Mouse (Mus musculus): ENCODE measurements around the gene Cd3e. TPM values are rescaled to one million over a fixed set of nuclear protein-coding genes. Genes with fewer than 3 reads are reported as not detected.

Cd3e gene
- polyA plus RNA-seq, 1 experiment from 2014 or later, result not detected

DNA sequence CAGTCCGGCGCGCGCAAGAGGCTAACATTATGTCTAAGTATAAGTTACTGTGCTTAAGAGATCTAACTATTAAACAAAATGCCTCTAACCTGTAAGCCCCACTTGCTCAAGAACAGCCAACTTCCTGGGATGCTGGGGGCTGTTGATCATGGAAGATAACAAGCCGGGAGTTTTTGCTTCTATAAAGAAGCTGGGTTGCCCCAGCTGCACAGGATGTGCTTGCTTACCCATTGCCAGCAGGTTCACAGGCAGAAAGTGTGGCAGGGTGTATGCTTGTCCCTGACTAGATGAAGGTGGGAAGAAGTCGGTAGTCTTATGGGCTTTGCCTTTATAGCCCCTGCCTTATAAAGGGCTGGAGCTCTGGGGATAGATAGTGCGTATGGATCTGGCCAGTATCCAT lies 12.8 kb downstream of the Cd3e start:
- Histone ChIP-seq H3K36me3 (replicated peaks; ENCODE audit: control insufficient read depth, insufficient read depth, low read depth, low read length) (no peaks in the 10 kb centered on the region), H3K9ac (replicated peaks; ENCODE audit: low read length) (no peak overlapping the region), H3K27me3 (ENCODE audit: control insufficient read depth, insufficient read depth, low read length) (no peaks in the 10 kb centered on the region), H3K4me1 (ENCODE audit: control insufficient read depth, insufficient read depth, low read length) (no peaks in the 10 kb centered on the region), H3K9me3 (replicated peaks; ENCODE audit: control insufficient read depth, low read length) (no peaks in the 10 kb centered on the region), H3K4me3 (ENCODE audit: low read depth, low read length) (no peak overlapping the region), H3K4me2 (ENCODE audit: low read depth, low read length) (no peak overlapping the region), H3K27ac (replicated peaks; ENCODE audit: low read depth, low read length) (no peak overlapping the region)
- DNase-seq (ENCODE audit: low spot score) (no peak), ATAC-seq (replicated peaks; ENCODE audit: insufficient number of reproducible peaks, low FRiP score, low TSS enrichment, low read depth) (no peak)
- WGBS, result 90% methylated on average over 7 of the region's 7 CpGs

DNA sequence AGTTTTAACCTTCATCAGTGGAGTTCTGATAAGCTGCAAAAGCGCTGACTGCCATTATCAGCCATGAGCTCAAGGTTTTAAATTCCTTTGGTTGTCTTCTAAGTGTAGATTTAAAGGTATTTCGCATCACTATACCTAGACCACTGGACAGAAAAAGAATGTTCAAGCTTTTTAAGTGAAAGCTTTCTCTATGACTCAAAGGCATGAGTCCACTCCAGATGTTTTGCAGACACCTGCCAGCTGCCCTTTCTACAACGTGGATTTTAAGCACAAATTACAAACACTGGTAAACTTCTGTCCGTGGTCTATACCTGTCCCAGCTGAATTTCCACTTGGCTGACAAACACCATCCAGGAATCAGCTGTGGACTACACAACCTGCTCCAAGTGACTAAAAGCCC lies 14.5 kb downstream of the Cd3e start:
- no peaks in the 10 kb centered on the region for H3K36me3 ChIP-seq (replicated peaks; ENCODE audit: control insufficient read depth, insufficient read depth, low read depth, low read length)
- 74% methylated on average over 4 of the region's 4 CpGs for WGBS
- no peak for ATAC-seq (replicated peaks; ENCODE audit: insufficient number of reproducible peaks, low FRiP score, low TSS enrichment, low read depth)

DNA sequence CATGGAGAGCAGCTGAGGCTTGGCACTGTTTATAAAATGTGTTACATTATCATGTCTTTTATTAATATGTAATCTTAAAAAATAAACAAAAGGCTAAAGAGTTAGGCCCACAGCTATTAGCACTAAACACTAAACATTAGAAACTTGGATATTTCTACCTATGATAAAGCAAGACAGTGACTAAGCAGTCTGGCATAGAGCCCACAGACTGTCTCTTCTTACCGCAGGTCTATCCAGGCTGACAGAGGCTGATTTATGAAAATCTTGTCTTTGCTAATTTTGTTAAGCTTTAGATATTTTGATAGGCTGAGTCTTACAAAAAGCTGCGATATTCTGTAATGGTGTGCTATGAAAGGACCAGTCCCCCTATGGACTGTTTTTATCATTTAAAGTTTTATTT lies 16.2 kb downstream of the Cd3e start:
- DNase-seq (ENCODE audit: low spot score), result no peak
- Histone ChIP-seq H3K27ac (replicated peaks; ENCODE audit: low read depth, low read length) (no peak overlapping the region), H3K36me3 (replicated peaks; ENCODE audit: control insufficient read depth, insufficient read depth, low read depth, low read length) (no peaks in the 10 kb centered on the region), H3K4me2 (ENCODE audit: low read depth, low read length) (no peak overlapping the region), H3K9ac (replicated peaks; ENCODE audit: low read length) (no peak overlapping the region), H3K4me1 (ENCODE audit: control insufficient read depth, insufficient read depth, low read length) (no peaks in the 10 kb centered on the region), H3K4me3 (ENCODE audit: low read depth, low read length) (no peak overlapping the region), H3K9me3 (replicated peaks; ENCODE audit: control insufficient read depth, low read length) (no peaks in the 10 kb centered on the region), H3K27me3 (ENCODE audit: control insufficient read depth, insufficient read depth, low read length) (no peaks in the 10 kb centered on the region)
- 91% methylated on average over 2 of the region's 2 CpGs for WGBS
- no peak for ATAC-seq (replicated peaks; ENCODE audit: insufficient number of reproducible peaks, low FRiP score, low TSS enrichment, low read depth)

More for the DNA sequence above, 14.5 kb downstream of the Cd3e start:
- H3K4me1 ChIP-seq (ENCODE audit: control insufficient read depth, insufficient read depth, low read length), result no peaks in the 10 kb centered on the region
- no peaks in the 10 kb centered on the region for H3K27me3 ChIP-seq (ENCODE audit: control insufficient read depth, insufficient read depth, low read length)
- no peak overlapping the region for H3K4me2 ChIP-seq (ENCODE audit: low read depth, low read length)
- no peak overlapping the region for H3K4me3 ChIP-seq (ENCODE audit: low read depth, low read length)
- H3K9me3 ChIP-seq (replicated peaks; ENCODE audit: control insufficient read depth, low read length), result no peaks in the 10 kb centered on the region
- no peak overlapping the region for H3K27ac ChIP-seq (replicated peaks; ENCODE audit: low read depth, low read length)
- no peak for DNase-seq (ENCODE audit: low spot score)
- no peak overlapping the region for H3K9ac ChIP-seq (replicated peaks; ENCODE audit: low read length)

DNA sequence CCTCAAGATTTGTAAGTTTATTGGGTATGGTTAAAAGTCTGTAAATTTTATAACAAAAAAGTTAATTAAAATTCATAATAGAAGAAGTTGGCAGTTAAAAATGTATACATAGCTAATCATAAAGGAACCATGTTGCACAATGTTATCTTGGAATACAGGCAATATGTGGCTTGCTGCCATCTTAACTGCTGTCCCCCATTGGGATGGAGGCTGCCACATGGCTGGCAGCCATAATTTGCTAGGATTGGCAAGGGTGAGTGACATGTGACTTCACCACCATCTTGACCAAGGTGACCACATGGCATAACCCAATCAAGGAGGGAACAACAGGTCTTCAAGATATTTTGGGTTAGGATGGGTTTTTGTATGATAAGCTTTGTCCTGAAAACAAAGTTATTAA lies 17.2 kb downstream of the Cd3e start:
- Histone ChIP-seq H3K27me3 (ENCODE audit: control insufficient read depth, insufficient read depth, low read length) (no peaks in the 10 kb centered on the region), H3K9me3 (replicated peaks; ENCODE audit: control insufficient read depth, low read length) (no peaks in the 10 kb centered on the region), H3K36me3 (replicated peaks; ENCODE audit: control insufficient read depth, insufficient read depth, low read depth, low read length) (no peaks in the 10 kb centered on the region), H3K9ac (replicated peaks; ENCODE audit: low read length) (no peak overlapping the region), H3K4me3 (ENCODE audit: low read depth, low read length) (no peak overlapping the region), H3K4me2 (ENCODE audit: low read depth, low read length) (no peak overlapping the region), H3K4me1 (ENCODE audit: control insufficient read depth, insufficient read depth, low read length) (no peaks in the 10 kb centered on the region), H3K27ac (replicated peaks; ENCODE audit: low read depth, low read length) (no peak overlapping the region)
- DNase-seq (ENCODE audit: low spot score) (no peak), ATAC-seq (replicated peaks; ENCODE audit: insufficient number of reproducible peaks, low FRiP score, low TSS enrichment, low read depth) (no peak)

DNA sequence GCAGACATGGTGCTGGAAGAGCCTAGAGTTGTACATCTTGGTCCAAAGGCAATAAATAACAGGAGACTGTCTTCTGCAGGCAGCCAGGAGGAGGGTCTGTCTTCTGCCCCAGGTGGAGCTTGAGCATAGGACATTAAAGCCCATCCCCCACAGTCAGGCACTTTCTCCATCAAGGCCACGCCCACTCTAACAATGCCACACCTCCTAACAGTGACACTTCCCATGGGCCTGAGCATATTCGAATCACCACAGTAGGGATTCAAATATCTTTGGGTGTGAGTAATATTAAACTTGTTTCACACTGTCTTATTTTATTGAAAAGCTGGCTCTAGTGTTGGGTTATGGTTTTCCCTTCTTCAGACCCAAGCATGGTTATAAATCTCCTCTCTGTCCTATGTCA lies 17.6 kb downstream of the Cd3e start:
- Histone ChIP-seq H3K9ac (replicated peaks; ENCODE audit: low read length) (no peak overlapping the region), H3K27me3 (ENCODE audit: control insufficient read depth, insufficient read depth, low read length) (no peaks in the 10 kb centered on the region), H3K4me1 (ENCODE audit: control insufficient read depth, insufficient read depth, low read length) (no peaks in the 10 kb centered on the region), H3K36me3 (replicated peaks; ENCODE audit: control insufficient read depth, insufficient read depth, low read depth, low read length) (no peaks in the 10 kb centered on the region), H3K4me3 (ENCODE audit: low read depth, low read length) (no peak overlapping the region), H3K27ac (replicated peaks; ENCODE audit: low read depth, low read length) (no peak overlapping the region), H3K9me3 (replicated peaks; ENCODE audit: control insufficient read depth, low read length) (no peaks in the 10 kb centered on the region), H3K4me2 (ENCODE audit: low read depth, low read length) (no peak overlapping the region)
- ATAC-seq (replicated peaks; ENCODE audit: insufficient number of reproducible peaks, low FRiP score, low TSS enrichment, low read depth) (no peak), DNase-seq (ENCODE audit: low spot score) (no peak)
- WGBS, result 85% methylated on average over 2 of the region's 2 CpGs

DNA sequence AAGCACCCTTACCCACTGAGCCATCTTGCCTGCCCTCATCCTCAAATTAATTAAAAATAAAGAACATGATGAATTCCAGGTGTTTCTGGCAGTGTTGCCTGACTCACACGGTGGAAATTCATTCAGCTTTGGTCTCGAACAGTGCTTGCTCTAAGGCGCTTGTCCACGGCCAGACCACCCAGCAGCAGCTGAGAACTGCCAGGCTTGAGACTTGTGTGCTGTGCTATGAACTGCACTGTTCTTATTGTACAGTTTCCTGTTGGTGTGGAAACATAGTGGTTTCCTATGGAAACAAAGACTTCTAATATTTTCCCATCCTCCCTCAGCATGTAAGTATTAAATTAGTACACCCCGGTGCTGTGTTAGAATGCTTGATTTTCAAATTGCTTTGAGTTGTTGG lies 22.5 kb downstream of the Cd3e start:
- no peak for DNase-seq (ENCODE audit: low spot score)
- no peak for ATAC-seq (replicated peaks; ENCODE audit: insufficient number of reproducible peaks, low FRiP score, low TSS enrichment, low read depth)
- 62% methylated on average over 5 of the region's 5 CpGs for WGBS
- Histone ChIP-seq H3K4me1 (ENCODE audit: control insufficient read depth, insufficient read depth, low read length) (no peaks in the 10 kb centered on the region), H3K9me3 (replicated peaks; ENCODE audit: control insufficient read depth, low read length) (no peaks in the 10 kb centered on the region), H3K9ac (replicated peaks; ENCODE audit: low read length) (no peak overlapping the region), H3K27me3 (ENCODE audit: control insufficient read depth, insufficient read depth, low read length) (no peaks in the 10 kb centered on the region), H3K4me2 (ENCODE audit: low read depth, low read length) (no peak overlapping the region), H3K27ac (replicated peaks; ENCODE audit: low read depth, low read length) (no peak overlapping the region), H3K4me3 (ENCODE audit: low read depth, low read length) (no peak overlapping the region), H3K36me3 (replicated peaks; ENCODE audit: control insufficient read depth, insufficient read depth, low read depth, low read length) (no peaks in the 10 kb centered on the region)

DNA sequence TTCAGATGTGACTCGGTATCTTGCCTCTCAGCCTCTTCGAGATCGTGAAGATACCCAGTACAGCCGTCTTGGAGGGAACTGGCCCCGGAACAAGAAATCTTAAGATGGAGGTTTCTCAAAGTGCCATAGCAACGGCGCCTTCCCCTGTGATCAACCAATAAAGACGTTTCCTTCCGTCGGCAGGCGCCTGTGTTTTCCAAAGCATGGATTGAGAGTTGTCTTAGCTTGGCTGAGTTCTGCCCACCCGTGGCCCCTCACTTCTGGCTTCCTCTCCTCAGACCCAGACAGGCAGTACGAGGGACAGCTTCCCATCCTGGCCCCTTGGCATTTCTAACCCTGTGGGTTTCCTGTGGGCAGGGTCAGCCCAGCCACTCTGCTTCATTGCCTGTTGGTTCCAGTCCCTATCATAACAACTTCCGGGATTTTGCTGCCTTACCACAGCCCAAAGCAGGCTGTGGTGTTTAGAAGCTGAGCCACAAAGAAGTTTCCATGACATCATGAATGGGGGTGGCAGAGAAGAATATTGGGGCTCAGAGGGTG lies 23.1 kb downstream of the Cd3e start:
- no peak overlapping the region for H3K9ac ChIP-seq (replicated peaks; ENCODE audit: low read length)
- H3K27me3 ChIP-seq (ENCODE audit: control insufficient read depth, insufficient read depth, low read length), result no peaks in the 10 kb centered on the region
- WGBS, result 61% methylated on average over 14 of the region's 14 CpGs
- H3K4me1 ChIP-seq (ENCODE audit: control insufficient read depth, insufficient read depth, low read length), result no peaks in the 10 kb centered on the region
- H3K9me3 ChIP-seq (replicated peaks; ENCODE audit: control insufficient read depth, low read length), result no peaks in the 10 kb centered on the region
- ATAC-seq (replicated peaks; ENCODE audit: insufficient number of reproducible peaks, low FRiP score, low TSS enrichment, low read depth) (no peak), DNase-seq (ENCODE audit: low spot score) (no peak)
- H3K4me2 ChIP-seq (ENCODE audit: low read depth, low read length), result no peak overlapping the region
- H3K4me3 ChIP-seq (ENCODE audit: low read depth, low read length), result no peak overlapping the region
- no peaks in the 10 kb centered on the region for H3K36me3 ChIP-seq (replicated peaks; ENCODE audit: control insufficient read depth, insufficient read depth, low read depth, low read length)
- no peak overlapping the region for H3K27ac ChIP-seq (replicated peaks; ENCODE audit: low read depth, low read length)

DNA sequence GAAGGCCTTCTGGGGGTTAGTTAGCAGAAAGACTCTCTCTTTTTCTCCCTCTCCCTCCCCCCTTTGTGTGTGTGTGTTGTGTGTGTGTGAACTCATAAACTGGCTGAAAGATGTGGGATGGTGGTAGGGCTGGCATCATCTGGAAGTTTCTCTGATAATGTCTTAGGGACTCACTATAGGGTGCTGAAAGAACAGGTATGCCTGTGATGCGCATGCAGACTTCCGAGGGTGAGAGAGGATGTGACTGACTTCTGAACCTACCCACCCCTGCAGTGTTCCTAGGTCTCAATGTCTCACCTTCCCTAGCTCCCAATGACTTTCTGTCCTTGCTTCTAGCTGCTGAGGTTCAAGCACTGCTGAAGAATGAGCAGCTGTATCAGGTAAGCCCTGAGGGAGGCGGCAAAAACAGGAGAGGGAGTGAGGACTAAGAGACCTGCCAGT lies 23.7 kb downstream of the Cd3e start:
- WGBS, result 74% methylated on average over 3 of the region's 3 CpGs
- Histone ChIP-seq H3K9me3 (replicated peaks; ENCODE audit: control insufficient read depth, low read length) (no peaks in the 10 kb centered on the region), H3K27ac (replicated peaks; ENCODE audit: low read depth, low read length) (no peak overlapping the region), H3K4me1 (ENCODE audit: control insufficient read depth, insufficient read depth, low read length) (no peaks in the 10 kb centered on the region), H3K4me2 (ENCODE audit: low read depth, low read length) (no peak overlapping the region), H3K27me3 (ENCODE audit: control insufficient read depth, insufficient read depth, low read length) (no peaks in the 10 kb centered on the region), H3K9ac (replicated peaks; ENCODE audit: low read length) (no peak overlapping the region), H3K36me3 (replicated peaks; ENCODE audit: control insufficient read depth, insufficient read depth, low read depth, low read length) (no peaks in the 10 kb centered on the region), H3K4me3 (ENCODE audit: low read depth, low read length) (no peak overlapping the region)
- no peak for DNase-seq (ENCODE audit: low spot score)
- ATAC-seq (replicated peaks; ENCODE audit: insufficient number of reproducible peaks, low FRiP score, low TSS enrichment, low read depth), result no peak
